Mouse (Mus musculus) neural tube, embryonic 11.5 days (tissue): ENCODE measurements at regions not wholly inside any gene's neighbourhood (a gene's known extent, or its start where the extent isn't known, plus 50 kb on each side); places are given as distances from the start of the nearest gene placed in this dataset.

Experiments
- ATAC-seq: fragments of 200-750 bp; cut with Nextera tagmentation; 2 replicates; pipeline ENCODE4 v1.8.0; 2017; ENCODE audit warnings: moderate number of reproducible peaks, mild to moderate bottlenecking, moderate TSS enrichment, moderate library complexity; ENCODE audit not compliant: insufficient read depth, low FRiP score, low TSS enrichment
- DNase-seq: peaks from one replicate; pipeline ENCODE4 v3.0.0-alpha.2; 2015; ENCODE audit warnings: low spot score
- H3K27ac ChIP-seq: fragments of 300-500 bp; sonication (generic); 2 replicates; pipeline ENCODE4 v1.5.1; 2014; ENCODE audit warnings: low read depth, mild to moderate bottlenecking, low read length
- H3K27me3 ChIP-seq: fragments of 300-500 bp; sonication (generic); 2 replicates; pipeline ENCODE4 v1.6.1; 2014; ENCODE audit warnings: mild to moderate bottlenecking, low read length, mixed read lengths; ENCODE audit not compliant: control insufficient read depth, insufficient read depth
- H3K36me3 ChIP-seq: fragments of 300-500 bp; sonication (generic); 2 replicates; pipeline ENCODE4 v1.6.1; 2014; ENCODE audit warnings: mild to moderate bottlenecking, low read length, moderate library complexity, mixed read lengths; ENCODE audit not compliant: control insufficient read depth, insufficient read depth
- H3K4me1 ChIP-seq: fragments of 300-500 bp; sonication (generic); 2 replicates; pipeline ENCODE4 v1.6.1; 2014; ENCODE audit warnings: low read length, mixed read lengths; ENCODE audit not compliant: control insufficient read depth, insufficient read depth
- H3K4me2 ChIP-seq: fragments of 300-500 bp; sonication (generic); 2 replicates; pipeline ENCODE4 v1.6.1; 2014; ENCODE audit warnings: low read depth, mild to moderate bottlenecking, moderate library complexity
- H3K4me3 ChIP-seq: fragments of 300-500 bp; sonication (generic); 2 replicates; pipeline ENCODE4 v1.5.1; 2014; ENCODE audit warnings: low read depth, low read length
- H3K9ac ChIP-seq: fragments of 300-500 bp; sonication (generic); 2 replicates; pipeline ENCODE4 v1.6.1; 2014; ENCODE audit warnings: mild to moderate bottlenecking, low read length
- H3K9me3 ChIP-seq: fragments of 300-500 bp; sonication (generic); 2 replicates; pipeline ENCODE4 v1.6.1; 2016; ENCODE audit warnings: low read length; ENCODE audit not compliant: control insufficient read depth
- WGBS: fragments of 180-500 bp; shearing (Covaris S2); extraction: QIAGEN DNeasy Blood & Tissue Kit; methylation state at CpG from one replicate; pipeline ENCODE4 v1.1.7; 2014; 5-methylcytosine and 5-hydroxymethylcytosine counted together

DNA sequence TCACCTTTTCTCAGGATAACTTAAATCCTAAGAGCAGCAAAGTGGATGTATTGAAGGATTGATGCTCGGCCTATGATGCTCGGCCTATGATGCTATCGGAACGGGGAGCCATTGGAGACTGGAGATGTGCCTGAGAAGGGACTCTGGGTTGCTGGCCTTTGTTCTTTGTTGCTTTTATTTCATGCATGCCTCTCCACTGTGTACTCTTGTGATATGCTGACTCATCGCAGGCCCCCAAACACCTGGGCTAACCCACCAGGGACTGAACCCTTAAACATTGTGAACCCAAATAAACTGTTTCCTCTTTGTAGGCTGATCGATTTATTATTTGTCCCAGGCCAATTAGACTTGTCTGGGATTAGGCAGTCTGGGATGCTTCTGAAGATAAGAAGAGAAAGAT lies 61.9 kb downstream of the Pdcl3 start:
- no peaks in the 10 kb centered on the region for H3K36me3 ChIP-seq
- H3K4me2 ChIP-seq = no peak overlapping the region
- WGBS = 95% methylated on average over 6 of the region's 6 CpGs
- no peaks in the 10 kb centered on the region; the same call in 1 of the 2 replicates for H3K9me3 ChIP-seq
- no peak overlapping the region for H3K27ac ChIP-seq
- no peak overlapping the region for H3K4me3 ChIP-seq
- ATAC-seq = no peak
- H3K4me1 ChIP-seq = no peaks in the 10 kb centered on the region
- H3K27me3 ChIP-seq = no peaks in the 10 kb centered on the region
- H3K9ac ChIP-seq = no peak overlapping the region
- DNase-seq = no peak

DNA sequence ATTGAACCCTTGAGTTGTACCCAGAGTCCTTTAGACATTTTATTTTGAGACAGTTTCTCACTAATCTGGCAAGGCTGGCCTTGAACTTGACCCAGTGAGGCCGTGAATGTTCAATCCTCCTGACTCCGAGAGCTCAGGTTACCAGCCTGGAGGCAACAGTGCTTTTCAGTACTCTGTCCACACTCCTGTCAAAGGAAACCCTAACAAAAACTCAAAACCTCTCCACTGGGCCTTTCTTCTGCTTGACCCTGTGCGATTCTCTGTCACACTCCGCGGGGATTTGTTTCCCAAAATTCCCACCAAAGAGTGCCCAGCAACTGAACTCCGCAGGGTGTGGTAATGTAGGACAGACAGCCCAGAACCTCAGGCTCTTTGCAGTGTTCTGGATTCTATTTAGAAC lies 71.9 kb downstream of the Pdcl3 start:
- 82% methylated on average over 6 of the region's 6 CpGs for WGBS

DNA sequence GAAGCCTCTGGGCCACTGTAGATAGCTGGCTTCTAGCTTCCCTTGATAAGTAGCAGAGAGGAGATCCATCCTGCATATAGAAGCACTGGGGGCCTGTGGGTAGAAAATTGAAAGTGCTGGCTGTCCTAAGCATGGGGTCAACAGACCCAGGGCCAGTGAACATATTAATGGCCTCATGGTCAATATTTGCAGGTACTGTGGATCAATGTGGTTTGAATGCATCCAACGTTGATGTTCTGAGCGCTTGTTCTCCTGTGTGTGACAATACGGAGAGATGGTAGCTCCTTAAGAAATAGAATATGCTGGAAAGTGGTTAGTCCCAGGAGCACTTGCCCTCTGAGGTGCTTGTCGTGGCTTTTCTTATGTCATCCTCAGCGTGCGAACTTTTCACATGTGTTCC lies 77.1 kb downstream of the Pdcl3 start:
- no peaks in the 10 kb centered on the region for H3K27me3 ChIP-seq
- ATAC-seq (no peak), DNase-seq (no peak)
- no peak overlapping the region for H3K4me3 ChIP-seq
- 88% methylated on average over 6 of the region's 6 CpGs for WGBS
- no peaks in the 10 kb centered on the region for H3K4me1 ChIP-seq
- H3K36me3 ChIP-seq = no peaks in the 10 kb centered on the region
- H3K27ac ChIP-seq = no peak overlapping the region
- H3K4me2 ChIP-seq = no peak overlapping the region
- H3K9ac ChIP-seq = no peak overlapping the region
- H3K9me3 ChIP-seq = no peaks in the 10 kb centered on the region

More for the DNA sequence above, 71.9 kb downstream of the Pdcl3 start:
- ATAC-seq = no peak
- H3K4me3 ChIP-seq = no peak overlapping the region
- no peak overlapping the region for H3K9ac ChIP-seq
- no peaks in the 10 kb centered on the region for H3K4me1 ChIP-seq
- H3K27me3 ChIP-seq = no peaks in the 10 kb centered on the region
- no peaks in the 10 kb centered on the region for H3K36me3 ChIP-seq
- H3K4me2 ChIP-seq = no peak overlapping the region
- no peaks in the 10 kb centered on the region for H3K9me3 ChIP-seq
- no peak for DNase-seq
- no peak overlapping the region for H3K27ac ChIP-seq

DNA sequence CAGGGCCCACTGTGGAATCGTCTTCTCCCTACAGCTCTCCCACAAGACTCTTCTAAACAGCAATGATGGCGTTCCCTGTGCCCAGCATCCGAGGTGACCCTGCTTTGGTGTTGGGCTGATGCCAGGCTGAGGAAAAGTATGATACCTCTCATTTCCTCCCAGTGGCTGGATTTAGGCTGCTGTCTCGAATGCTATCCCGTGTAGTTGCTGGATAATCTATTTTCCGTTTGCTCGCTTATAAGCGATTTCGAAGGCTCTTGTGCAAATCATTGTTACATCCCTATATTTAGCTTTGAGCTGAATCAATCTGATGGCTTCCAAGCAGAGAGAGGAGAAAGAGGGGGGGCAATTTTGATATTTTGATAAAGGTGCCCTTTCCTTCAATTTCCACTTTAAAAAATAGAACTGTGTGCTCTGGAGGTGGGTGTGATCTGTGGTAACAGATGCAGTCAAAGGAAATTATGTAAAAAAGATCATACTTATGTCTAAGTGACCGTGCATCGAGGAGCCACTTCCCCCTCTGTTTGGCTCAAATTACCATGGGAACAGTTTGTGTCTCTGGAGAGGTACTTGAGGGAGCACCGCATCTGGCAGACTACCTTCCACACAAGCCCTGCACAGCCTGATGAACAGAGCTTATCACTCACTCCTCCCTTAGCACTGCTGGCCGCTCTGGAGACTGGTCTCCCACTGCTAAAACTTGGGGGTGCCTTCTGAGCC lies 78.4 kb downstream of the Pdcl3 start:
- no peaks in the 10 kb centered on the region for H3K36me3 ChIP-seq
- H3K9me3 ChIP-seq = no peaks in the 10 kb centered on the region
- no peak overlapping the region for H3K27ac ChIP-seq
- DNase-seq = no peak
- 84% methylated on average over 13 of the region's 13 CpGs for WGBS
- H3K4me1 ChIP-seq = no peaks in the 10 kb centered on the region
- no peak overlapping the region for H3K4me3 ChIP-seq
- no peak overlapping the region for H3K9ac ChIP-seq
- H3K4me2 ChIP-seq = no peak overlapping the region
- H3K27me3 ChIP-seq = no peaks in the 10 kb centered on the region
- no peak for ATAC-seq

DNA sequence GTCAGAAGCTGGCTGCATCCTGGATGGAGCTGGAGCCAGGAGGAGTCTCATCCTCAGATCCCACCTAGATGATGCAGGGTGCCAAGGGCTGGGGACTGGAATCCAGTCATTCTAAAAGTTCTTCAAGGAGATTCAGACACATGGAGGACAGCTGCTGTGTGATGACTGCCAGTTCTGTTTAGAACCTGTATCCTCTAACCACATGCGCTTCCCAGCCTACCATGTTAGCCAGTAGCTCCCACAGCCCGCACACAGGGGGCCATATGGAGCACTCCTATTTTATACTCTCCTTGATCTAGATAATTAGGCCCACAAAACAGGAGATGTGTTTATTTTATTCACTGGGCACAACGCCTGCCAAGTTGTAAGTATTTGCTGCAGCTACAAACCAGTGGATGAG lies 79.4 kb downstream of the Pdcl3 start:
- ATAC-seq (no peak), DNase-seq (no peak)
- Histone ChIP-seq H3K27ac (no peak overlapping the region), H3K9ac (no peak overlapping the region), H3K36me3 (no peaks in the 10 kb centered on the region), H3K9me3 (no peaks in the 10 kb centered on the region), H3K4me3 (no peak overlapping the region), H3K4me1 (no peaks in the 10 kb centered on the region), H3K4me2 (no peak overlapping the region), H3K27me3 (no peaks in the 10 kb centered on the region)
- 90% methylated on average over 3 of the region's 3 CpGs for WGBS

DNA sequence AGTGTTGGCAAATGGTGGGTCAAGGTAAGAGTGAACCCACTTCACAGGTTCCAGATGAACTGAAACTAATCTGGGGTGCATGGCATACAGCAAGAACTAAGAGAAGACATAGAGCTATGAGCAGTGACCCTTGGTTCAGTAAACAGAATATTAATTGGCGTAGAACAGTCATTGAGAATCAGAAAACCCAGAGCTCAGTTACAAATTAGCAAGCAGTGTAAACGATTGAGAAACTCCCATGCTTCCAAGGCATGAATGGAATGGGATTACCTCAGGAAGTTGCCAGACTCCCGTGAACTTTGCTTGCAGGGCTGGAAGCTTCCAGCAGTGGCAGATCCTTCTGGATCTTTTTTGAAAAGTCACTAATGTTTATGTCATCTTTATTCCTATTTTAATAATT lies 82.5 kb downstream of the Pdcl3 start:
- Histone ChIP-seq H3K27ac (no peak overlapping the region), H3K9me3 (no peaks in the 10 kb centered on the region), H3K4me3 (no peak overlapping the region), H3K4me1 (no peaks in the 10 kb centered on the region), H3K27me3 (no peaks in the 10 kb centered on the region), H3K36me3 (no peaks in the 10 kb centered on the region), H3K4me2 (no peak overlapping the region), H3K9ac (no peak overlapping the region)
- ATAC-seq = no peak
- 69% methylated on average over 3 of the region's 3 CpGs for WGBS
- DNase-seq = no peak

DNA sequence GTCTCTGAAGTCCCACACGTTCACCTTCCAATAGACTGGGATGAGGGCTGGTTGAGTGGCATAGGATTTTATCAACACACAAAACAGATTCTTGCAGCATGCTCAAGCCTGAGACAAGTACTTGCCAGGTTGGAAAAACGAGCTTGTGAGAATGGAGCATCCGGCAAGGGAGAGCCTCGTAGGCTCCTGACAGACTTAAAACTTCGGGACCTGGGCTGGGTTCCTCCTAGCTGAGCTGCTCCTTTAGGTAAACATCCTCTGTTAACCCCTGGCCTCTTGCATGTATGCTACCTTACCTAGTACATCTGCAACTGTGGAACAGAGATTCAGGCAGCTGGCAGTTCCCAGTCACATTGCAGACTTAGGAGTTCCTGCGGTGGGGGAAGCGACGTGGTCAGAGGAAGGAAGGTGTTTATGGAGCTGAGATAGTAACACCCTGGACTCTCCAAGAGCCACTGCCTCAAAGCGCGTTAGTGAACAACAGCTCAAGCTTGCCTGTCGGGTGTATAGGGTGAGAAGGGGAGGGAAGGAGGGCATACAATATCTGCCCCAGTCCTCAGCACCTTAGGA lies 83.8 kb downstream of the Pdcl3 start:
- H3K36me3 ChIP-seq = no peaks in the 10 kb centered on the region
- H3K9ac ChIP-seq = no peak overlapping the region
- no peaks in the 10 kb centered on the region for H3K9me3 ChIP-seq
- H3K4me2 ChIP-seq = no peak overlapping the region
- H3K4me3 ChIP-seq = no peak overlapping the region
- DNase-seq = no peak
- no peaks in the 10 kb centered on the region for H3K4me1 ChIP-seq
- H3K27ac ChIP-seq = no peak overlapping the region
- H3K27me3 ChIP-seq = no peaks in the 10 kb centered on the region
- ATAC-seq = no peak
- 46% methylated on average over 11 of the region's 11 CpGs for WGBS

DNA sequence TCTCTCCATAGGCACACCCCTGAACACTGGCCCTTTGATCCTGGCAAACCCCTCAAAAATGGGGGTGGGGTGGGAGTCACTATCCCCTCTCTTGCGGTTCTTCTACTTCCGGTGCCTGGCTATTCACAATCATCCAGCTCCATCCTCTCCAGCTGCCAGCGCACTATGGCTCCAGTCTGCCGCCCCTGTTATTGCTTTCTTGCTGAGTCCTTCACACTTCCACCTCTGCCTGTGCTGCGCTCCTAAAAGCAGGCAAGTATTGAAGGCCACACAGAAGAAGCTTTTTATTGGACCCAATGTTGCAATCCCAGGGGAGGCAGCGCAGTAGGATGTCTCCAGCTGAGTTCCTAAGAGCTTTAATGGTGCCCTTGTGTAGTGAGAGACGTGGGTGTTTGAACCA lies 84.3 kb downstream of the Pdcl3 start:
- Histone ChIP-seq H3K27ac (no peak overlapping the region), H3K4me2 (no peak overlapping the region), H3K9ac (no peak overlapping the region), H3K9me3 (no peaks in the 10 kb centered on the region), H3K27me3 (no peaks in the 10 kb centered on the region), H3K36me3 (no peaks in the 10 kb centered on the region), H3K4me1 (no peaks in the 10 kb centered on the region), H3K4me3 (no peak overlapping the region)
- ATAC-seq (no peak), DNase-seq (no peak)
- 13% methylated on average over 7 of the region's 7 CpGs for WGBS

DNA sequence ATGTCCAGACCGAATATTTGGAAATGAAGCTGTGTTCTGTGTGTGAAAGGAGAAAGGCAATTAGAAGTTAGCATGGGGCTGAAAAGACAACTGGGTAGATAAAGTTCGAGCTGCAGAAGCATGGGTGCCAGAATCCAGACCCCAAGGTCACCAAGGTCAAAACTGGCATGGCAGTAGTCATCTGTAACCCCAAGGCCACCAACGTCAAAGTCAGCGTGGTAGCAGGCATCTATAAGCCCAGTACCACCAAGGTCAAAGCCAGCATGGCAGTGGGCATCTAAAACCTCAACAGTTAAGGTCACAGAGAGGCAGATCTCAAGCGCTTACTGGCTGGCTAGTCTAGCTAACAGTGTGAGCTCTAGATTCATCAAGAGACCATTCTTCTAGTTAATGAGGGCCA lies 90.6 kb downstream of the Pdcl3 start:
- no peaks in the 10 kb centered on the region for H3K9me3 ChIP-seq
- no peak overlapping the region for H3K27ac ChIP-seq
- H3K4me3 ChIP-seq = no peak overlapping the region
- 88% methylated on average over 5 of the region's 5 CpGs for WGBS
- no peak overlapping the region for H3K4me2 ChIP-seq
- H3K36me3 ChIP-seq = no peaks in the 10 kb centered on the region
- H3K27me3 ChIP-seq = no peaks in the 10 kb centered on the region
- no peak for ATAC-seq
- H3K9ac ChIP-seq = no peak overlapping the region
- no peak for DNase-seq
- no peaks in the 10 kb centered on the region for H3K4me1 ChIP-seq
